Mouse (Mus musculus): ENCODE measurements around the gene H2-DMb1. TPM values are rescaled to one million over a fixed set of nuclear protein-coding genes. Genes with fewer than 3 reads are reported as not detected.

H2-DMb1 gene
- polyA plus RNA-seq, 1 experiment from 2014 or later = 0.29 TPM

GRCm38 (mm10) chr17:34186885-34187260, 34.0 kb downstream of the H2-DMb1 start:
- 0 out of 2 replicates have a peak overlapping the region, but pooled peaks have one; percentile 23 for H3K27ac ChIP-seq (replicated peaks)
- 3% methylated on average over 14 of the region's 14 CpGs for WGBS
- peaks cover 76% of the 10 kb centered on the region for H3K27me3 ChIP-seq (replicated peaks)
- H3K4me3 ChIP-seq (replicated peaks) = peak overlapping the region; percentile 52
- no peaks in the 10 kb centered on the region for H3K9me3 ChIP-seq (replicated peaks)
- peak overlapping the region; percentile 93 for H3K4me2 ChIP-seq
- no peaks in the 10 kb centered on the region for H3K36me3 ChIP-seq
- H3K9ac ChIP-seq (replicated peaks) = peak overlapping the region; percentile 47
- peaks cover 18% of the 10 kb centered on the region for H3K4me1 ChIP-seq
- ATAC-seq (ENCODE audit: low FRiP score) = peak; percentile 57; the same call in 1 of the 2 replicates

- H3K9me3 ChIP-seq (replicated peaks) = no peaks in the 10 kb centered on the region
- H3K27me3 ChIP-seq (replicated peaks) = peaks cover 82% of the 10 kb centered on the region
- H3K36me3 ChIP-seq = no peaks in the 10 kb centered on the region
- peak within 1 kb of the TSS; percentile 23; the same call in 1 of the 2 replicates for H3K27ac ChIP-seq (replicated peaks)
- H3K4me1 ChIP-seq = peaks cover 18% of the 10 kb centered on the region
- peak within 1 kb of the TSS; percentile 52 for H3K4me3 ChIP-seq (replicated peaks)
- WGBS = under 1% methylated on average over 46 of the region's 46 CpGs
- ATAC-seq (ENCODE audit: low FRiP score) = peak; percentile 98
- peak within 1 kb of the TSS; percentile 93 for H3K4me2 ChIP-seq
- H3K9ac ChIP-seq (replicated peaks) = peak within 1 kb of the TSS; percentile 47
Measured at GRCm38 (mm10) chr17:34187261-34187916, 34.5 kb downstream of the H2-DMb1 start, which contains the start of the genes Tap1 and Psmb9. TSS of gene Tap1 (plus strand) at chr17:34187553. TSS of gene Psmb9 (minus strand) at chr17:34187764.

GRCm38 (mm10) chr17:34188010-34188409, 35.1 kb downstream of the H2-DMb1 start:
- ATAC-seq (ENCODE audit: low FRiP score) = no peak
- Histone ChIP-seq H3K4me2 (peak overlapping the region; percentile 93), H3K36me3 (no peaks in the 10 kb centered on the region), H3K9me3 (replicated peaks) (no peaks in the 10 kb centered on the region), H3K4me3 (replicated peaks) (peak overlapping the region; percentile 52), H3K27ac (replicated peaks) (peak overlapping the region; percentile 23; the same call in 1 of the 2 replicates), H3K9ac (replicated peaks) (peak overlapping the region; percentile 47), H3K27me3 (replicated peaks) (peaks cover 88% of the 10 kb centered on the region), H3K4me1 (peaks cover 18% of the 10 kb centered on the region)
- 3% methylated on average over 16 of the region's 20 CpGs for WGBS

GRCm38 (mm10) chr17:34188986-34189385, 36.1 kb downstream of the H2-DMb1 start:
- Histone ChIP-seq H3K9me3 (replicated peaks) (no peaks in the 10 kb centered on the region), H3K9ac (replicated peaks) (no peak overlapping the region), H3K36me3 (no peaks in the 10 kb centered on the region), H3K27me3 (replicated peaks) (peaks cover 89% of the 10 kb centered on the region), H3K4me1 (peaks cover 18% of the 10 kb centered on the region), H3K4me2 (no peak overlapping the region), H3K27ac (replicated peaks) (no peak overlapping the region), H3K4me3 (replicated peaks) (no peak overlapping the region)
- WGBS = 77% methylated on average over 6 of the region's 6 CpGs
- no peak for ATAC-seq (ENCODE audit: low FRiP score)

- ATAC-seq (ENCODE audit: low FRiP score) = no peak
- Histone ChIP-seq H3K27me3 (replicated peaks) (peaks cover 94% of the 10 kb centered on the region), H3K36me3 (no peaks in the 10 kb centered on the region), H3K9me3 (replicated peaks) (no peaks in the 10 kb centered on the region), H3K4me1 (peaks cover 17% of the 10 kb centered on the region), H3K4me2 (no peak overlapping the region), H3K9ac (replicated peaks) (no peak overlapping the region), H3K27ac (replicated peaks) (no peak overlapping the region), H3K4me3 (replicated peaks) (no peak overlapping the region)
- WGBS = 26% methylated on average over 16 of the region's 16 CpGs
Measured at GRCm38 (mm10) chr17:34192852-34193251, 40.0 kb downstream of the H2-DMb1 start.

- Histone ChIP-seq H3K9ac (replicated peaks) (no peak overlapping the region), H3K27ac (replicated peaks) (no peak overlapping the region), H3K27me3 (replicated peaks) (peaks cover 95% of the 10 kb centered on the region), H3K4me3 (replicated peaks) (no peak overlapping the region), H3K36me3 (no peaks in the 10 kb centered on the region), H3K4me1 (peaks cover 18% of the 10 kb centered on the region), H3K4me2 (no peak overlapping the region), H3K9me3 (replicated peaks) (no peaks in the 10 kb centered on the region)
- ATAC-seq (ENCODE audit: low FRiP score) = no peak
- 57% methylated on average over 8 of the region's 8 CpGs for WGBS
Measured at GRCm38 (mm10) chr17:34193468-34193867, 40.6 kb downstream of the H2-DMb1 start.

- Histone ChIP-seq H3K4me1 (peaks cover 18% of the 10 kb centered on the region), H3K36me3 (no peaks in the 10 kb centered on the region), H3K4me3 (replicated peaks) (no peak overlapping the region), H3K9me3 (replicated peaks) (no peaks in the 10 kb centered on the region), H3K4me2 (no peak overlapping the region), H3K27ac (replicated peaks) (no peak overlapping the region), H3K27me3 (replicated peaks) (peaks cover 93% of the 10 kb centered on the region), H3K9ac (replicated peaks) (no peak overlapping the region)
- 88% methylated on average over 4 of the region's 4 CpGs for WGBS
- no peak for ATAC-seq (ENCODE audit: low FRiP score)
Measured at GRCm38 (mm10) chr17:34194723-34195122, 41.9 kb downstream of the H2-DMb1 start.

- H3K9me3 ChIP-seq (replicated peaks) = no peaks in the 10 kb centered on the region
- H3K4me3 ChIP-seq (replicated peaks) = 0 out of 2 replicates have a peak overlapping the region, but pooled peaks have one; percentile 43
- 29% methylated on average over 12 of the region's 12 CpGs for WGBS
- no peak overlapping the region for H3K27ac ChIP-seq (replicated peaks)
- H3K9ac ChIP-seq (replicated peaks) = no peak overlapping the region
- H3K36me3 ChIP-seq = no peaks in the 10 kb centered on the region
- H3K4me1 ChIP-seq = peaks cover 18% of the 10 kb centered on the region
- H3K4me2 ChIP-seq = peak overlapping the region; percentile 85; the same call in 1 of the 2 replicates
- H3K27me3 ChIP-seq (replicated peaks) = peaks cover 93% of the 10 kb centered on the region
- no peak for ATAC-seq (ENCODE audit: low FRiP score)
Measured at GRCm38 (mm10) chr17:34196491-34196890, 43.6 kb downstream of the H2-DMb1 start.

GRCm38 (mm10) chr17:34196941-34197894, 44.3 kb downstream of the H2-DMb1 start, which contains the start of gene Psmb8:
TSS of gene Psmb8 (plus strand) at chr17:34197721.
- Histone ChIP-seq H3K27ac (replicated peaks) (no peak within 1 kb of the TSS), H3K4me3 (replicated peaks) (peak within 1 kb of the TSS; percentile 43), H3K4me2 (peak within 1 kb of the TSS; percentile 85), H3K9ac (replicated peaks) (peak within 1 kb of the TSS; percentile 52), H3K36me3 (no peaks in the 10 kb centered on the region), H3K9me3 (replicated peaks) (no peaks in the 10 kb centered on the region), H3K27me3 (replicated peaks) (peaks cover 86% of the 10 kb centered on the region), H3K4me1 (peaks cover 18% of the 10 kb centered on the region)
- 4% methylated on average over 41 of the region's 41 CpGs for WGBS
- peak; percentile 89 for ATAC-seq (ENCODE audit: low FRiP score)

GRCm38 (mm10) chr17:34197904-34198520, 45.1 kb downstream of the H2-DMb1 start:
- peak overlapping the region; percentile 43 for H3K4me3 ChIP-seq (replicated peaks)
- WGBS = 2% methylated on average over 32 of the region's 32 CpGs
- no peaks in the 10 kb centered on the region for H3K36me3 ChIP-seq
- peaks cover 18% of the 10 kb centered on the region for H3K4me1 ChIP-seq
- H3K27me3 ChIP-seq (replicated peaks) = peaks cover 80% of the 10 kb centered on the region
- peak overlapping the region; percentile 85 for H3K4me2 ChIP-seq
- peak; percentile 43; the same call in 1 of the 2 replicates for ATAC-seq (ENCODE audit: low FRiP score)
- no peak overlapping the region for H3K27ac ChIP-seq (replicated peaks)
- H3K9me3 ChIP-seq (replicated peaks) = no peaks in the 10 kb centered on the region
- peak overlapping the region; percentile 52 for H3K9ac ChIP-seq (replicated peaks)

GRCm38 (mm10) chr17:34198521-34198912, 45.6 kb downstream of the H2-DMb1 start:
- Histone ChIP-seq H3K36me3 (no peaks in the 10 kb centered on the region), H3K27me3 (replicated peaks) (peaks cover 82% of the 10 kb centered on the region), H3K4me3 (replicated peaks) (peak overlapping the region; percentile 43), H3K9me3 (replicated peaks) (no peaks in the 10 kb centered on the region), H3K4me1 (peaks cover 18% of the 10 kb centered on the region), H3K27ac (replicated peaks) (no peak overlapping the region), H3K4me2 (peak overlapping the region; percentile 85), H3K9ac (replicated peaks) (no peak overlapping the region)
- 10% methylated on average over 11 of the region's 11 CpGs for WGBS
- ATAC-seq (ENCODE audit: low FRiP score) = no peak

Data from neural tube, embryonic 15.5 days (tissue).